Mouse (Mus musculus): ENCODE results near the gene Cdk2ap2.

- TF ChIP-seq CTCF (IDR thresholded peaks at IDR 0.05; ENCODE audit: insufficient read depth, low read depth, low read length) = no peak
- no peak for TF ChIP-seq POLR2A (IDR thresholded peaks at IDR 0.05; ENCODE audit: insufficient read depth, low read depth, low read length)
Measured at GRCm38 (mm10) chr19:4126759-4127495, 29.9 kb downstream of the Cdk2ap2 start.

Data from olfactory bulb, adult 2 months (tissue).